Mouse (Mus musculus) brown adipose tissue, adult 24 weeks (tissue): Measurements from ENCODE around the gene Apol9b. TPM values are rescaled to one million over a fixed set of nuclear protein-coding genes. Genes with fewer than 3 reads are reported as not detected.

ENCODE experiments used
- H3K27ac ChIP-seq: fragments of 200-500 bp; replicated peaks from 2 replicates; pipeline ENCODE4 v1.5.1; 2012; ENCODE audit warnings: low read depth, mild to moderate bottlenecking, low read length
- H3K4me1 ChIP-seq: fragments of 200-500 bp; 2 replicates; pipeline ENCODE4 v1.6.1; 2012; ENCODE audit warnings: low read length, mixed read lengths; ENCODE audit not compliant: control insufficient read depth, insufficient read depth, insufficient read length
- H3K4me3 ChIP-seq: fragments of 200-500 bp; 2 replicates; pipeline ENCODE4 v1.5.1; 2012; ENCODE audit warnings: low read depth, mild to moderate bottlenecking, low read length, moderate library complexity; ENCODE audit not compliant: insufficient read depth
- polyA plus RNA-seq: library from polyadenylated mRNA; stranded (reverse); fragments of >200 nt; gene quantifications from 2 replicates; pipeline ENCODE4 v1.2.4, GENCODE M21; 2012; ENCODE audit not compliant: missing spikeins, insufficient read depth, insufficient read length

Gene Apol9b
- polyA plus RNA-seq, 1 experiment = not detected

GRCm38 (mm10) chr15:77761083-77761482, 32.2 kb downstream of the Apol9b start:
- Histone ChIP-seq H3K27ac (no peak overlapping the region), H3K4me3 (no peak overlapping the region), H3K4me1 (peaks cover 2% of the 10 kb centered on the region)

GRCm38 (mm10) chr15:77761561-77762380, 32.9 kb downstream of the Apol9b start:
- Histone ChIP-seq H3K4me3 (no peak overlapping the region), H3K4me1 (peaks cover 2% of the 10 kb centered on the region), H3K27ac (no peak overlapping the region)

GRCm38 (mm10) chr15:77763050-77763449, 34.2 kb downstream of the Apol9b start:
- peaks cover 2% of the 10 kb centered on the region for H3K4me1 ChIP-seq
- no peak overlapping the region for H3K27ac ChIP-seq
- H3K4me3 ChIP-seq = no peak overlapping the region

DNA sequence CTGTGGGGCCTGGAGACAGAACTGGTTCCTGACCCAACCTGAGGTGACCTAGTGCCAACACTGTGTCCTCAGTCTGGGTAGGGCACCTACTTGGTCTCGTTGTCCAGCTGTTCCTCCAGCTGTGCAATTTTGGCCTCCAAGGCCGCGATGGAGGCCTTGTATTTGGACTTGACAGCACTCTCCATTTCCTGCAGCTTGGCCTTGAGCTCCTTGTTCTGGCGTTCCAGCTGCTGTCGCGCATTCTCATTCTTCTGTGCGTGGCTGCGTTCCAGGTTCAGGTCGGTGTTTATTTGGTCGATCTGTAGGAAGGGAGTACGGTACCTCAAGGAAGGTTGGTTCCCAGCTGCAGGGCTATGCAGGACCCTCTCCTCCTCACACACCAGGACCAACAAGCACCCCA, 34.9 kb downstream of the Apol9b start:
- Histone ChIP-seq H3K27ac (peak overlapping the region; percentile 46; the same call in 1 of the 2 replicates), H3K4me1 (peaks cover 2% of the 10 kb centered on the region), H3K4me3 (no peak overlapping the region)

DNA sequence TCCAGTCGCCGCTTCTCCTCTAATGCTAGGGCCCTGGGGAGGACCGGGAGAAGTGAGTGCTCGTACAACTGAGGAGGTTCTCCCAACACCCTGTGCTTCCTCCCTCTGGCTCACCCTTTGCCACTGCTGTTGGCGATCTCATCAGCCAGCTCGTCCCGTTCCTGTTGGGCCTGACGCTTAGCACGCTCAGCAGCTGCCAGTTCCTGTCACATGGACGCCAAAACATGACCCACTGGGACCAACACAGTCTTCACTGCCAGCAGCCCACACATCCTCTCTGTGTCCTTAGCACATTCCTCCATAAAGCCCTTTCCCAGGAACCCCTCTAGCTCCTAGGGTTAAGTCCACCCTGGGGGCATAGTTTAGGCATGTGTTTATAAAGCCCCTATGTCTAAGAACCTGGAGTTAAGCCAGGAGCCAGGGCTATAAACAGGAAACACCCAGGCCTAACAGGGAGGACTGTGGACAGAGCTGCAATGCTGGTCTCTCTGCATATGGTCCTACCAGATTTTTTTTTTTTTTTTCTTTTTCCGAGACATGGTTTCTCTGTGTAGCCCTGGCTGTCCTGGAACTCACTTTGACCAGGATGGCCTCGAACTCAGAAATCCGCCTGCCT, 35.7 kb downstream of the Apol9b start:
- H3K27ac ChIP-seq = peak overlapping the region; percentile 46; the same call in 1 of the 2 replicates
- H3K4me1 ChIP-seq = peaks cover 2% of the 10 kb centered on the region
- H3K4me3 ChIP-seq = no peak overlapping the region

DNA sequence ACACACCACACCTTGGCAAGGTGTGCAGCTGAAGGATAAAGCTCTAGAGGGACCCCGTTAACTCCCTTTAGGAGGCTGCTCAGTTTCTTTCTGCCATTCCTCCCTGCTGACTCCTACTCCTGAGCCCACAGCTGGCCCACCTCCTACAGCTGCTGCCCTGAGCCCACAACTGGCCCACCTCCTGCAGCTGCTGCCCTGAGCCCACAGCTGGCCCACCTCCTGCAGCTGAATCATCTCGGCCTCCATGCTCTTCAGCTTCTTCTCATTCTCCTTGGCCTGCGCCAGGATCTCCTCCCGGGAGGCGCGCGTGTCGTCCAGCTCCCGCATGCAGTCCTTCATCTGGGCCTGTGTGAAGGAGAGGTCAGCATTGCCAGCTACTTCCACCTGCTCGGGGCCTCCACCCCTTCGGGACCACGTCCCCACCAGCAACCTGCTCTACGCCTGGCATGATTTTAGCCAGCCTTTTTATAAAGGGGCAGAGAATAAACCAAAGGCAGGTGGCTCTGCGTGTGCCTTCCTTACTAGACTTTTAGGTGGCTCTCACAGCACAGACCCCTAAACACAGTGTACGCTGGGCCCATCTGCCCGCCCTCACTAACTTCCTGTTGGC, 36.8 kb downstream of the Apol9b start:
- no peak overlapping the region for H3K4me3 ChIP-seq
- peaks cover 2% of the 10 kb centered on the region for H3K4me1 ChIP-seq
- peak overlapping the region; percentile 38 for H3K27ac ChIP-seq

DNA sequence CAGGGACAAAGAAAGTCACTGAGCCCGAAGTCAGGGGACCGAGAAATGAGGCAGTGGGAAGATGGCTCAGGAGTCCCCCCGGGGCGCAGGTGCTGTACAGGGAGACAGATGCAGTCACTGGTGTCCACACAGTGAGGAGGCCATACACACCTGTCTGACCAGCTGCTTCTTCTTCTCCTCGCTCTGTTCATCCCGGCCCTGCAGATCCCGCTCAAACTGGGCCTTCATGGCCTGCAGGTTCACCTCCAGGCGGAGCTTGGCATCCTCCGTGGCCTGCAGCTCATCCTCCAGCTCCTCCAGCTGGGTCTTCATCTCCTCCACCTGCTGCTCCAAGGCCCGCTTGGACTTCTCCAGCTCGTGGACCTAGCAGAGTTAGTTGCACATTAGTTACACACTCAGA, 38.1 kb downstream of the Apol9b start:
- peaks cover 2% of the 10 kb centered on the region for H3K4me1 ChIP-seq
- H3K27ac ChIP-seq = no peak overlapping the region
- H3K4me3 ChIP-seq = no peak overlapping the region

GRCm38 (mm10) chr15:77770341-77770740, 41.5 kb downstream of the Apol9b start:
- Histone ChIP-seq H3K27ac (no peak overlapping the region), H3K4me3 (no peak overlapping the region), H3K4me1 (no peaks in the 10 kb centered on the region; the same call in 1 of the 2 replicates)

- H3K27ac ChIP-seq = no peak overlapping the region
- no peak overlapping the region for H3K4me3 ChIP-seq
- no peaks in the 10 kb centered on the region for H3K4me1 ChIP-seq
These were observed 42.1 kb downstream of the Apol9b start for GRCm38 (mm10) chr15:77770942-77771341.

GRCm38 (mm10) chr15:77773099-77773915, 44.5 kb downstream of the Apol9b start:
- Histone ChIP-seq H3K4me3 (no peak overlapping the region), H3K4me1 (no peaks in the 10 kb centered on the region), H3K27ac (no peak overlapping the region)

DNA sequence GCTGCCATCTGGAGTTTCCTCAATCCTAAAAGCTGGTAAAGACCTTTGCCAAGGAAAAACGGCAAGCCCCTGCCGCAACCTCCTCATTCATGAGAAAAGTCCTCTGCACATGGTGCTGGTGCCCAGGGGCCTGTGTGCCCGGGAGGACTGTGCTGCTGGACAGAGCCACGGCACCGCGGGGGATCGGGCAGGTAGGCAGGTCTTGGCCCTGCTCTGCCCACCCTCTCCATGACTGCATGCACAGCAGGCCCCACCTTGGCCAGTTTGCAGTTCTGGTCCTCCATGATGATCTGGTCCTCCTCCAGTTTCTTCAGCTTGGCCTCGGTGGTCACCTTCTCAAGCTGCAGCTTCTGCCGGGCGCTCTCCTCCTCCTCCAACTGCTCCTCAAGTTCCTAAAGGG, 45.5 kb downstream of the Apol9b start:
- H3K27ac ChIP-seq = no peak overlapping the region
- no peak overlapping the region for H3K4me3 ChIP-seq
- no peaks in the 10 kb centered on the region for H3K4me1 ChIP-seq

DNA sequence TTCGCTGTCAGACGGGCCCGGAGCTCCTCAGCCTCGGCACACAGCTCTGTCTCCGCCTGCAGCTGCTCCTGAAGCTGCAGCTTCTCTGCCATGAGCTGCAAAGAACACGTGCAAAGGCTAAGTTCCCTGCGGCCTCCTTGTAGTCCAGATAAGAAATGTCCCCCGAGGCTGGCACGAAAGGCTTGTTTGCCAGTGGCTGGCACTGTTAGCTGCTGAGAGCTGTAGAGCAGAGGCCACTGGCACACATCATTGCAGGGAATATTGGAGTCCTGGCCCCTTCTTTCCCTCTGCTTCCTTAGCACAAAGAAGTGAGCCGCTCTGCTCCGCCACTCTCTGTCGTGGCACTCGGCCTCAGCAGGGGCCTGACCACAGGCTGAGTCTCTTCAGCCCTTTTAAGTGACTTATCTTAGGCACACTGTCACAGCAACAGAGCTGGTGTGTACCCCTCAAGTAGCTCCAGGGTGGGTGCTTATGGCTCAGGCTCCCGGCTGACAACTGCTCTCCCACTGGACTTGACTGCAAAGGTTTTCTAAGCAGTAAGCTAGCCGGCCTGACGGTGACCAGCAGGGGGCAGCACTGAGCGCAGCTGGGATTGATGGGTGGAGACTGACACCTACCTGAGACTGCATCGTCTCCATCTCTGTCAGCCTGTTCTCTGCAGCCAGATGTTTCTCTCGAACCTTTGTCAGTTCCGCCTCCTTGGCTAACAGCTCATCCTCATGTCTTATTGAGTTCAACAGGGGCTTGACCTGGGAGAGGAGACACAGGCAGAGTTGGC, 46.5 kb downstream of the Apol9b start:
- Histone ChIP-seq H3K27ac (no peak overlapping the region), H3K4me1 (no peaks in the 10 kb centered on the region), H3K4me3 (no peak overlapping the region)

DNA sequence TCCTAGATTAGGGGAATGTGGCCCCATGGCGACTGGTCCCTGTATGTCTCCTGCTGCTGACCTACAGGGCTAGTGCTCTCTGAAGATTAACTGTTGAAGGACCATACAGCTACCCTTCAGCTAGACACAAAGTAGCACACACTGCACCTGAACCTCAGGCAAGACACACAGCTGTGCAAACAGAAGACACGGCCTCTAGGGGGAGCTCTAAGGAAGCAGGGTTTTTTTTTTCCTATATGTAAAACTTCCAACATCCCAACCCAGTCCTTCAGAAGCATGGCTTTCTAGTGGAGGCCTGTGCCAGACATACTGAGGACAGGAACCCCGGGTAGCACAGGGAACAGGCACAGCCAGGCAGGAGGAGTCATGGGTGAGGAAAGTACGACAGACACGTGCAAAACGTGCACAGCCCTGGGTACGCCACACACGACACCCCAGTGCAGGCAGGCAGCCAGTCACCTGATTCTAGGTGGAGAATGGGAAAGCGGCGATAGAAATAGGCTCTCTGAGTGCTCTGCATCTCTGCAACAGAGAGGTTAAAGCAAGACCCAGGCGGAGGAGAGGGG, 53.7 kb downstream of the Apol9b start:
- no peak overlapping the region for H3K4me3 ChIP-seq
- H3K4me1 ChIP-seq = no peaks in the 10 kb centered on the region
- H3K27ac ChIP-seq = no peak overlapping the region
